Mouse (Mus musculus) neural tube, embryonic 12.5 days (tissue): ENCODE measurements around the gene Astn2. TPM values are rescaled to one million over a fixed set of nuclear protein-coding genes. Genes with fewer than 3 reads are reported as not detected.

Source experiments
- ATAC-seq: fragments of 200-750 bp; cut with Nextera tagmentation; 2 replicates; pipeline ENCODE4 v1.8.0; 2017; ENCODE audit warnings: low read depth, mild to moderate bottlenecking, moderate TSS enrichment, moderate library complexity; ENCODE audit not compliant: low FRiP score
- H3K27ac ChIP-seq: fragments of 300-500 bp; sonication (generic); 2 replicates; pipeline ENCODE4 v1.5.1; 2016
- H3K27me3 ChIP-seq: fragments of 300-500 bp; sonication (generic); replicated peaks from 2 replicates; pipeline ENCODE4 v1.6.1; 2016; ENCODE audit warnings: mild to moderate bottlenecking
- H3K36me3 ChIP-seq: fragments of 300-500 bp; sonication (generic); 2 replicates; pipeline ENCODE4 v1.6.1; 2016; ENCODE audit warnings: mild to moderate bottlenecking
- H3K4me1 ChIP-seq: fragments of 300-500 bp; sonication (generic); 2 replicates; pipeline ENCODE4 v1.6.1; 2016
- H3K4me2 ChIP-seq: fragments of 300-500 bp; sonication (generic); replicated peaks from 2 replicates; pipeline ENCODE4 v1.6.1; 2016; ENCODE audit warnings: mild to moderate bottlenecking
- H3K4me3 ChIP-seq: fragments of 300-500 bp; sonication (generic); 2 replicates; pipeline ENCODE4 v1.5.1; 2016
- H3K9ac ChIP-seq: fragments of 300-500 bp; sonication (generic); 2 replicates; pipeline ENCODE4 v1.6.1; 2016; ENCODE audit warnings: mild to moderate bottlenecking
- H3K9me3 ChIP-seq: fragments of 300-500 bp; sonication (generic); 2 replicates; pipeline ENCODE4 v1.6.1; 2016; ENCODE audit warnings: mild to moderate bottlenecking
- WGBS: fragments of 180-500 bp; shearing (Covaris S2); methylation state at CpG from one replicate; pipeline ENCODE4 v1.1.7; 2016; 5-methylcytosine and 5-hydroxymethylcytosine counted together
- polyA plus RNA-seq: library from polyadenylated mRNA; unstranded; fragments of >200 nt; fragmentation: Nextera tagmentation; extraction: Ambion mirVana; gene quantifications from 2 replicates; pipeline ENCODE4 v1.2.1, GENCODE M21; 2016

Astn2 gene
- polyA plus RNA-seq, 1 experiment from 2014 or later: 1.9 TPM

DNA sequence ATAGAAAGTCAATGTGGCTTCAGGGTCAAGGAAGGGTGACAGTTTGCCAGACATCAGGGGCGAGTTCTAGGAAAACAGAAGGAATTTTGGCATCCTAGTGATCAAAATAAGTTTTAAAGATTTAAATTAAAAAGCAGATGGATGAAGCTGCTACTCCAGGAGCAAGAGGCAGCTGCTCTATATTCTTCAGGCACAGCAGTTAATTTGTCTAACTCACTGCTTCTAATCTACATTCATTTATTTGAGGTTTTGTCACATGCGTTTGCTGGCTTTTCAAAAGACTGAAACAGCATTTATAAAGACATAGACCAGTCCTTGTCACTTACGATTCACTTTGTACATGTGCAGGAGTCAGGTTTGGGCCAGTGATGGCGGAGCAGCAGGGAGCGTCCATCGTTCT lies 98.0 kb downstream of the Astn2 start:
- H3K4me2 ChIP-seq: no peak overlapping the region
- H3K9me3 ChIP-seq: no peaks in the 10 kb centered on the region
- H3K4me3 ChIP-seq: no peak overlapping the region
- no peak overlapping the region for H3K27ac ChIP-seq
- no peaks in the 10 kb centered on the region for H3K27me3 ChIP-seq
- H3K9ac ChIP-seq: no peak overlapping the region
- H3K36me3 ChIP-seq: no peaks in the 10 kb centered on the region
- H3K4me1 ChIP-seq: no peaks in the 10 kb centered on the region; the same call in 1 of the 2 replicates
- 68% methylated on average over 6 of the region's 6 CpGs for WGBS
- ATAC-seq: no peak

DNA sequence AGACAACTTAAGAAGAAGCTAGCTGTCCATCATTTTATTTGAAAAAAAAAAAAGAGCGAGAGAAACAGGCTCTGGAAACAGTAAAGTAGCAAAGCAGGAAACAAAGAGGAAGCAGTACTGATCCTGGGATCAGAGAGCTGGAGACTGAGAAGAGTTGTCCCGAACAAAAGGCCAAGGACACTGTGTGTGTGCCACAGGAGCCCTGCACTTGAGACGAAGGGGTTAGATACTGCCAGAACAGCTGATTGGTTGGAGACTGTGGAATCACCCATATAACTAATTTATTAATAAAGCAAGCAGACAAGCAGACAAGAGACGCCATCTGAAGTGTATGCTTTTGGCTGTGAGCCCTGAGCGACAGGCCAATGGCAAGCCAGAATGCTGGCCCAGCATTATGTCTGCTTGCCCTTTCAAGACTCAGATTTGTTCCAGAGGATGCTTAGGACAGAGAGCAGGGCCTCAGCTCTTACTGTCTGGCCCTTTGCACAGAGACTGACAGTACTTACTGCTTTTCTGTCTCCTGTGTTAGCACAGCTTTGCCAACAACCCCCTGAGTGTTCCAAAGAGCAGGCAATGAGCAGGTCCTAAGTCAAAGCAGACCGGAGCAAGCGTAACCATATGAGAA lies 101.6 kb downstream of the Astn2 start:
- H3K27ac ChIP-seq: no peak overlapping the region
- 82% methylated on average over 7 of the region's 7 CpGs for WGBS
- ATAC-seq: no peak
- H3K9ac ChIP-seq: no peak overlapping the region
- H3K4me2 ChIP-seq: no peak overlapping the region
- H3K4me1 ChIP-seq: no peaks in the 10 kb centered on the region; the same call in 1 of the 2 replicates
- no peaks in the 10 kb centered on the region for H3K36me3 ChIP-seq
- no peaks in the 10 kb centered on the region for H3K9me3 ChIP-seq
- no peak overlapping the region for H3K4me3 ChIP-seq
- H3K27me3 ChIP-seq: no peaks in the 10 kb centered on the region

DNA sequence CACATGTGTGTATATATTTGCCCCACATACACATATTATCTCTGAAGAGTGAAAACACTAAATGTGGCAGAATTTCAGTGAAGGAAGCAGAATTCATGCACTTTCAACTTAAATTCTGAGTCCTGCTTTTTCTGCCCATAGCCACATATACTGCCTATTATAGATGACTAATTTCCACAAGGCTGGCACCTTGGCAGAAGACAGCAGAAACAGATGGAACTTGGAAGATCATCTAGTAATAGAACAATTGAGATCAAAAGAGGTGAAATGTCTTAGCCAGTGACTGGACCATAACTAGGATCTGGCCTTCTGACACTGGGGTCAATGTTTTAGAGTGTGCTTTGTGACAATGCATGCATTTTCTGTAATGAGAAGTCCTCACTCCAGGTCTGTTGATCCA lies 119.4 kb downstream of the Astn2 start:
- H3K9ac ChIP-seq: no peak overlapping the region
- ATAC-seq: no peak
- H3K27me3 ChIP-seq: no peaks in the 10 kb centered on the region
- H3K4me2 ChIP-seq: no peak overlapping the region
- no peaks in the 10 kb centered on the region for H3K4me1 ChIP-seq
- H3K27ac ChIP-seq: no peak overlapping the region
- H3K36me3 ChIP-seq: no peaks in the 10 kb centered on the region
- H3K9me3 ChIP-seq: no peaks in the 10 kb centered on the region
- H3K4me3 ChIP-seq: no peak overlapping the region

DNA sequence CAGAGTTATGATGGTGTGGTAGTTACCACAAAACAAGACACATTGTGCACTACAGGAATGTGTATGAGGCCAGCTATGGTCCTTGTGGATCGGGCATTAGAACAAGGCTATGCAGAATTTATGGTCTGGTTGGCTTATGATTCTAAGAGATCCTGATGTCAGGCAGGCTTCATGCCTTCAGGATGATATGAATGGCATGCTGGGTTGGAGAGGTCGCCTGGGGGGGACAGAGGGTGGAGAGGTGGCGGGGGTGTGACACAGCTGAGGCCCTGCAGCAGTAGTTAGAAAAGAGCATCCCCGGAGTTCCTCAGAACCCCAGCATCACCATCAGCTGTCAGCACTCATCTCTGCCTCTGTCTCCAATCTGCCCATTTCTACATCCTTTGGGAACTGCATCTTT lies 128.3 kb downstream of the Astn2 start:
- Histone ChIP-seq H3K4me3 (no peak overlapping the region), H3K9me3 (no peaks in the 10 kb centered on the region), H3K27me3 (no peaks in the 10 kb centered on the region), H3K9ac (no peak overlapping the region), H3K4me1 (no peaks in the 10 kb centered on the region), H3K27ac (no peak overlapping the region), H3K4me2 (no peak overlapping the region), H3K36me3 (no peaks in the 10 kb centered on the region)
- WGBS: 75% methylated on average over 4 of the region's 4 CpGs
- ATAC-seq: no peak

DNA sequence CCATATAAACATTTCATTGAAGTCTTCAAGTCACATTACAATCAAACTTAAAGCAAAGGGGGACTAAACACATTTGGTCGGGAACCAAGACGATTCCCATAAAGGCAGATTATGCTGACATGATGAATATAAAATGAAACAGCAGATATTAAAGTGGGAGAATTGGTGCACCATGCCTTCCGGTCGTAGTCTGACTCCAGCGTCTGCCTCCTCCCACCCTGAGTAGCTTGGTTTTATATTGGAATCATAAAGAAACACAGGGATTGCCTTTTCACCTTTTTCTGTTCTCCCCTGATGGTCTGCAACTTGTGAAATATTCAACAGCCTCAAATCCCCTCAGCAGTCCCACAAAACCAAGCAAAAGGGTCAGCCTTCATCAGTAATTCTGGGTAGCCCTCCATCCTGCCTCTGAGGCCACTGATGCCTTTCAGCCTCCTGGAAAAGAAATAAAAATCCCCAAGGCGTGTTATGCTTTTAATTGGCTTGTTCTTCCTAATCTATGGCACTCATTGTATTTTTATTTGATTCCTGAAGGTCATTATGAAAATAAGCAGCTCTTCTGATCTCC lies 132.8 kb downstream of the Astn2 start:
- WGBS: 77% methylated on average over 6 of the region's 6 CpGs
- Histone ChIP-seq H3K27me3 (no peaks in the 10 kb centered on the region), H3K36me3 (no peaks in the 10 kb centered on the region), H3K27ac (no peak overlapping the region), H3K4me1 (no peaks in the 10 kb centered on the region), H3K4me2 (no peak overlapping the region), H3K9ac (no peak overlapping the region), H3K9me3 (no peaks in the 10 kb centered on the region), H3K4me3 (no peak overlapping the region)
- ATAC-seq: no peak

DNA sequence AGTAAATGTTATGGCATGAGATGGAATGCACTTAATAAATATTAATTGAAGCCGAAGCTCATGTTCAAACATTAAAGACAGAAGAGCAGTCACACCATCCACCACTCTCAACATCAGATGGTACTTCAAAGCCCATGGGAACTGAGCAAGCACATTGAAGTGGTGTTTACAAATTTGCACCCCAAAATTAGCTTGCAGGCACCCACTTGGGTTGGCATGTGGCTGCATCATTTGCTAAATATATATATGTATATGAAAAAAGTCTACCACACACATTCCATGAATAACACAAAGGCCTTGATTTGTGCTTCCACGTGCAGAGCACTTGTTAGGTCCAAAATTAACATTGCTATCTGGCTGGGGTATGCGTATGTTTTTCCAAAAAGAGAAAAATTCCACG lies 140.4 kb downstream of the Astn2 start:
- Histone ChIP-seq H3K4me3 (no peak overlapping the region), H3K36me3 (no peaks in the 10 kb centered on the region), H3K27me3 (no peaks in the 10 kb centered on the region), H3K4me1 (no peaks in the 10 kb centered on the region), H3K9me3 (no peaks in the 10 kb centered on the region), H3K9ac (no peak overlapping the region), H3K27ac (no peak overlapping the region), H3K4me2 (no peak overlapping the region)
- WGBS: 87% methylated on average over 4 of the region's 4 CpGs
- ATAC-seq: no peak

DNA sequence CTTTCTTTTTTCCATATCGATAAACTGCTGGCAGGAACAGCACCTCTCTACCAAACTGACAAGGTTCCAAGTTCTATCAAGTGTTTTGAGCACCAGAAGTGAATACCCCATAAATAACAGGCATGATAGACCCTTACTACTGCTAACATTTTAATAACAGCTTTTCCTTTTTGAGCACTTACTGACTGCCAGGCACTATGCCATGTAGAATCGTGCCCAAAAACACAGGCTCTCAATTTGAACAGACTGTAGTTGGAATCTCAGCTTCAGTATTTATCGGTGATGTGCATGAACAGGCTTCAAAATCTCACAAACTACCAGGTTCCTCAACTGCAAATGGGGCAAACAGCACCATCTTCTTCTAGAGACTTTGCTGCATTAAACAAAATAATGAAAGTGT lies 143.1 kb downstream of the Astn2 start:
- no peaks in the 10 kb centered on the region for H3K4me1 ChIP-seq
- no peak overlapping the region for H3K9ac ChIP-seq
- no peaks in the 10 kb centered on the region for H3K27me3 ChIP-seq
- H3K4me2 ChIP-seq: no peak overlapping the region
- no peak for ATAC-seq
- H3K36me3 ChIP-seq: no peaks in the 10 kb centered on the region
- H3K9me3 ChIP-seq: no peaks in the 10 kb centered on the region
- no peak overlapping the region for H3K27ac ChIP-seq
- WGBS: 92% methylated on average over 3 of the region's 3 CpGs
- no peak overlapping the region for H3K4me3 ChIP-seq

DNA sequence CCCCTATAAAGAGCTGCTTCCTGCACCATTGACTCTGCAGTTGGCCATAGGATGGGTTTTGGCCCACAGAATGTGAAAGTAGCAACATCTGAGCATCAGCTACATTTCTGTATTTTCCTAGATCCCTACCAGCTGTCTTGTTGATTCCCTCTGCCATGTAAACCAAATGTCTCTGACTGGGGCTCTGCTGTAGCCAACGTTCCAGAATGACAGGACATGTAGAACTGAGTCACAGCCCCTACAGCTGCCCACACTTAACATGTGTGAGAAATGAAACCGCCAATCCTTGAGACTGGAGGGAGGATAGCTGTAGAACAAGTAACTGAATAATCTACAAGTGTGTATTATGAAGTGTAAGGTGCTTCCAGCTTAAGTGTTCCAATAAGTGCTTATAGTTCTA lies 145.5 kb downstream of the Astn2 start:
- H3K27ac ChIP-seq: no peak overlapping the region
- no peak overlapping the region for H3K9ac ChIP-seq
- H3K4me1 ChIP-seq: no peaks in the 10 kb centered on the region
- H3K4me2 ChIP-seq: no peak overlapping the region
- H3K4me3 ChIP-seq: no peak overlapping the region
- H3K36me3 ChIP-seq: no peaks in the 10 kb centered on the region
- no peaks in the 10 kb centered on the region for H3K27me3 ChIP-seq
- H3K9me3 ChIP-seq: no peaks in the 10 kb centered on the region
- WGBS: 85% methylated on average over 2 of the region's 2 CpGs
- ATAC-seq: no peak

DNA sequence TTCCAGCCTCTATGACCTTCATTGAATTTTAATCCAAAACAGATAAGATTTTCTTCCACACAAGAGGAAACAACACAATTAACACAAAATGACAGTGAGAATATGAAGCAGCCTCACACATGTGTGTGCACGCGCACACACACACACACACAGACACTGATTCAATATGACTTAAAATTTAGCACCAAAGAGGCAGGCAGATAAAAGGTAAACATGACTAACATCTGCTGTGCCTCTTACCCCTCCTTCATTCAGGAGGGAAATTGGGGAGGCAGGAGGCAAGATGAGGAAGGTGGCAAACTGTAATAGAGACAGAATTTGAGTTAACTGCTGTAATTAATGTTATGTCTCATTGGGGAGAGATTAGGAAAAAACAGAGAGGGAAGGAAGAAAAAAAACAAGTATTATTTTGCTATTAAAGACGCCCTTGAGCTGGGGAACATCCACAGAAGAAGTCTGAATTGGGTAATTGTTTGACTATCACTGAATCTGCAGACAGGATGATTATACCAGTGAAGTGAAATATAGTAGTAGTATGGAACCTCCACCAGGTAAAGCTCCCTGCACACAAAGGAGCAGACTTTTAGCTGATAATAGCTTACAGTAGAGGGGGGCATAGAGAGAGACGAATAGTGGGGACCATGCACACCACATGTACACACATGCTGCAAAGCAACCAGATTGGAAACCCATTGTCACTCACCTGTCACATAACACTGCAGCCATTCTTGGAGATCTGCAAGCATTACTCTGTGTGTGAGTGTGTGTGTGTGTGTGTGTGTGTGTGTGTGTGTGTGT lies 149.5 kb downstream of the Astn2 start:
- H3K9ac ChIP-seq: no peak overlapping the region
- H3K4me1 ChIP-seq: no peaks in the 10 kb centered on the region
- H3K4me3 ChIP-seq: no peak overlapping the region
- H3K36me3 ChIP-seq: no peaks in the 10 kb centered on the region
- 83% methylated on average over 4 of the region's 4 CpGs for whole genome bisulfite sequencing
- ATAC-seq: no peak
- H3K27me3 ChIP-seq: no peaks in the 10 kb centered on the region
- H3K4me2 ChIP-seq: no peak overlapping the region
- H3K27ac ChIP-seq: no peak overlapping the region
- no peaks in the 10 kb centered on the region for H3K9me3 ChIP-seq

DNA sequence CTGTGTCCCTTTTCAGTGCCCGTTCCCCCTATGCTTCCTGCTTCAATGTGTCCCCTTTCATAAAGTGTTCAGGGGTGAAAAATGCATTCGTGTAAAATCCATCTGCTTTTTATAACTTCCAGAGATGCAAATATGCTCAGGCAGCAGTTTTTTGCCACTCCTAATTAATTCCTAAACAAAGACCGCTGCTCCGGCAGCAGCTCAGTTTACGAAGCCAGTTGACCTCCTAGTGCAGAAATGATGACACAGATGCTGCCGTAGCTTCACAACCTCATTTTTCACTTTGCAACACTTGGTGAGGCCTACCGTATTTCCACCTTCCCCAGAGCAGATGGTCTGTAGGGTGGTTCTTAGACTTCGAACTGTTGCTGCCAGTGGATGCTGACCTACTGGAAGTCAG lies 155.9 kb downstream of the Astn2 start:
- H3K27me3 ChIP-seq: no peaks in the 10 kb centered on the region
- no peaks in the 10 kb centered on the region for H3K4me1 ChIP-seq
- no peak overlapping the region for H3K27ac ChIP-seq
- H3K9me3 ChIP-seq: no peaks in the 10 kb centered on the region
- no peaks in the 10 kb centered on the region for H3K36me3 ChIP-seq
- ATAC-seq: no peak
- H3K4me2 ChIP-seq: no peak overlapping the region
- 66% methylated on average over 8 of the region's 8 CpGs for WGBS
- no peak overlapping the region for H3K9ac ChIP-seq
- H3K4me3 ChIP-seq: no peak overlapping the region

DNA sequence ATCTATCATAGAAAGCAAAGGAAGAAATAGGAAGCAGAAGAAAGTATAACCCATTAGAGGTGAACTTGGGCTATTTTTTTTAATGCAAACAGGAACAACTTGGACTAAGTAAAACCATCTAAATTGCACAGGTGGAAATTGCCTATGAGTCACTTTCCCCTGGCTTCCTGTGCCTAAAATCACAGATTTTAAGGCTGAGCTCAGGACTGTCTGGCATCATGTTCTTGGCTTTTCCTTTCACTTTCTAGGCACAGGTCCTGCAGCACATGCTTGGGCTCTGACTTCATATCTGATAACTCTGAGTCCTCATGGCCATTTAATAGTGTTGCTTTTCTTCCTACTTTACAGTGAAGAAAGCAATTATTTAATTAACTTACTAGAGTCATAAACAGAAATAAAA lies 161.7 kb downstream of the Astn2 start:
- no peaks in the 10 kb centered on the region for H3K36me3 ChIP-seq
- no peak overlapping the region for H3K27ac ChIP-seq
- no peaks in the 10 kb centered on the region for H3K9me3 ChIP-seq
- H3K4me2 ChIP-seq: no peak overlapping the region
- no peak overlapping the region for H3K4me3 ChIP-seq
- H3K4me1 ChIP-seq: no peaks in the 10 kb centered on the region
- no peak for ATAC-seq
- no peaks in the 10 kb centered on the region for H3K27me3 ChIP-seq
- H3K9ac ChIP-seq: no peak overlapping the region

DNA sequence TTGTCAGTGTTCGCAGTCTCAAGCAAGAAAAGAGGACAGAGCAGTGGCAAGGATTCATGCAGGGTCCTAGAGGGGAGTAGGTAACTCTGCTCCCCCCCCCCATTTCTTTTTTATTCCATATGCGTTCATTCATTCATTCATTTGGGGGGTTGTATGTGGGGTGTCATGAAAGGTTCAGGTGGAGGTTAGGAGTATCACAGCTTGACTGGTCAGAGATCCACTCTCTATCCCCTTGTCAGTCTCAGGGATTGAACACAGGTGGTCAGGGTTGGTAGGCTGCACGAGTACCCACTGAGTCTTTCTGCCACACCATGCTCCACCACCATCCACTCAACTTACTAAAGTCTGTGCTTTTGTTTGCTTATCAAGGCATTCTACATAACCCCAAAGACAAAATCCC lies 171.6 kb downstream of the Astn2 start:
- Histone ChIP-seq H3K9me3 (no peaks in the 10 kb centered on the region), H3K4me1 (no peaks in the 10 kb centered on the region), H3K27me3 (no peaks in the 10 kb centered on the region), H3K9ac (no peak overlapping the region), H3K4me2 (no peak overlapping the region), H3K36me3 (no peaks in the 10 kb centered on the region), H3K27ac (no peak overlapping the region), H3K4me3 (no peak overlapping the region)
- 90% methylated on average over 3 of the region's 3 CpGs for WGBS
- no peak for ATAC-seq

DNA sequence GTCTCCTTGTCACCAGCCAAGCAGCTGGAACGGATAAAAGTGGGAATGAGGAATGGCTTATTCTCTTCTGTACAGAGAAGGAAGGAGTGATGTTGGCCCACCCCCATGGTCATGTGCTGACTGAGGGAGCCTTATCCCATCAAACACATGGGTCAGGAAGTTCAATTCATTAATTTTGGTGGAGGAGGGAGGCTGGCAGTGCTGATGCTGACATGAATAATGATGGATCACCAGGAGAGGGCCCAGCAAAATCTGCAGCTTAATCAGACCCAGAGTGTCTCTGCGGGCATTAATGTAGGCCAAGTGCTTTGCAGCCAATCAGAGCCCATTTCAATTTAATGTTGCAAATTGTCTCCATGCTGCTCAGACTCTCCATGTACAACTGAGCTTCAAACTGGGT lies 172.1 kb downstream of the Astn2 start:
- Histone ChIP-seq H3K4me2 (no peak overlapping the region), H3K4me3 (no peak overlapping the region), H3K4me1 (no peaks in the 10 kb centered on the region), H3K9ac (no peak overlapping the region), H3K36me3 (no peaks in the 10 kb centered on the region), H3K9me3 (no peaks in the 10 kb centered on the region), H3K27ac (no peak overlapping the region), H3K27me3 (no peaks in the 10 kb centered on the region)
- ATAC-seq: no peak
- WGBS: 63% methylated on average over 2 of the region's 2 CpGs
